Mouse (Mus musculus): ENCODE data around the gene Fxyd5. TPM values are rescaled to one million over a fixed set of nuclear protein-coding genes. Genes with fewer than 3 reads are reported as not detected.

Fxyd5 gene
- polyA plus RNA-seq, 1 experiment from 2014 or later = 43.9 TPM

DNA sequence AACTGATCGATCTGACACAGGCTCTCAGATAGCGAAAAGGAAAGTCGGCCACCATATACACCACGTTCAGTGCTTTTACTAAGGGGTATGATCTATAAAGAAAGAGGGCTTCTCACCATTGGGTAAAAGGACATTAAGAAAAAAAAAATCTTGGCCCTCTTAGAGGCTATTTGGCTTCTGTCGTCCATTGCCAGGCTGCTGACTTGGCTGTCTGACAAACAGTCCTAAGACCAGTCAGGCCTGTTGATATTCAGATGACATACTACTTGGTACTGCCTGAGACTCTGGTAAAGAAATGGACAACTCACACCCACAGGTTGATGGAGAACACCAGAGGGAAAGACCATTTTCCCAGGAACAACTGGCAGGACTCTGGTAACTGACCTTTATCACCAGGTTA, 29.3 kb downstream of the Fxyd5 start:
- Histone ChIP-seq H3K36me3 (ENCODE audit: insufficient read depth) (no peaks in the 10 kb centered on the region), H3K4me1 (ENCODE audit: insufficient read depth) (peaks cover 7% of the 10 kb centered on the region; the same call in 1 of the 2 replicates), H3K9ac (no peak overlapping the region), H3K4me3 (ENCODE audit: low read depth, low read length) (no peak overlapping the region), H3K9me3 (ENCODE audit: low read depth, low read length) (no peaks in the 10 kb centered on the region), H3K27me3 (ENCODE audit: insufficient read depth, low read length) (no peaks in the 10 kb centered on the region), H3K4me2 (no peak overlapping the region), H3K27ac (ENCODE audit: low read depth) (no peak overlapping the region)
- no peak for TF ChIP-seq CTCF (IDR thresholded peaks at IDR 0.05; ENCODE audit: low read depth)
- 53% methylated on average over 5 of the region's 5 CpGs for WGBS
- DNase-seq (no peak), ATAC-seq (ENCODE audit: insufficient read depth) (no peak)

DNA sequence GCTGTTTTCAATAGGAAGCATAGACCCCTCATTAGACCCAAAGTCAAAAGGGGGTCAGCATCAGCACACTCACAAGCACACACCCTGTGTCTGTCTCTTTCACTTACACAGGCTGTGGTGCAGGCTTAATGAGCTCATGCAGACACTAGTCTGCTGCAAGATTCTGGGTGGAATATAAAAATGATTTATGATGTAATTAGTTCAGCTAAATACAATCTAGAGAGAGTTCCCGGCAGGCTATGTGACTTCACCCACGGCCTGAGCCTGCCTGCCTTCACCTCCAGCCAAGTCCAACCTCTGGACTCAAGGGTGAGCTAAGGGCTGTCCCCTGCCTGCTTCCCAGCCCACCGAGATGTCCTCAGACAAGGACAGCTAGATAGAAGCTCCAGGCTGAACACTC, 33.4 kb downstream of the Fxyd5 start:
- Histone ChIP-seq H3K4me2 (no peak overlapping the region), H3K4me1 (ENCODE audit: insufficient read depth) (no peaks in the 10 kb centered on the region), H3K9ac (no peak overlapping the region), H3K27ac (ENCODE audit: low read depth) (no peak overlapping the region), H3K4me3 (ENCODE audit: low read depth, low read length) (no peak overlapping the region), H3K27me3 (ENCODE audit: insufficient read depth, low read length) (no peaks in the 10 kb centered on the region), H3K9me3 (ENCODE audit: low read depth, low read length) (no peaks in the 10 kb centered on the region), H3K36me3 (ENCODE audit: insufficient read depth) (no peaks in the 10 kb centered on the region)
- WGBS = 25% methylated on average over 3 of the region's 3 CpGs
- ATAC-seq (ENCODE audit: insufficient read depth) (peak; percentile 47), DNase-seq (no peak)
- no peak for TF ChIP-seq CTCF (IDR thresholded peaks at IDR 0.05; ENCODE audit: low read depth)

DNA sequence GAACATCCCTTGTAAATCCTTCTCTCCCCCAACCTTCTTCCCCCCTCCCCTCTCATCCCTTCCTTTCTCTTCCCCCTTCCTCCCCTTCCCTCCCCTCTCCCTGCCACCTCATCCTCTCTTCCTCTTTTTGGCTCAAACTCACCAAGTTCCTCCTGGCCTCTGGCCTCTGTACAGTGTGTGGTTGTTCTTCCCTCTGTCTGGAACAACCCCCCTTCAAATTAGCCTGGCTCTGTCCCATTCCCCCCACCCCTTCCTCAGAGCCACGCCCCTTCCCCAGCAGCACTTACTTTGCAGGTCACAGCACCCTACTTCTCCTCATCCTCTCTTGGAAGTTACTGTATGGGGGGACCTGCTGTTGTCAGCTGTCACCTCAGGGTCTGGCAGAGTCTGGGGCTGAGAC, 34.1 kb downstream of the Fxyd5 start:
- no peak overlapping the region for H3K27ac ChIP-seq (ENCODE audit: low read depth)
- TF ChIP-seq CTCF (IDR thresholded peaks at IDR 0.05; ENCODE audit: low read depth) = no peak
- no peaks in the 10 kb centered on the region for H3K9me3 ChIP-seq (ENCODE audit: low read depth, low read length)
- no peaks in the 10 kb centered on the region for H3K27me3 ChIP-seq (ENCODE audit: insufficient read depth, low read length)
- H3K9ac ChIP-seq = no peak overlapping the region
- H3K36me3 ChIP-seq (ENCODE audit: insufficient read depth) = no peaks in the 10 kb centered on the region
- no peak overlapping the region for H3K4me2 ChIP-seq
- ATAC-seq (ENCODE audit: insufficient read depth) = peak; percentile 54; the same call in 1 of the 2 replicates
- no peak for DNase-seq
- 53% methylated on average over 1 of the region's 1 CpGs for WGBS
- no peak overlapping the region for H3K4me3 ChIP-seq (ENCODE audit: low read depth, low read length)
- H3K4me1 ChIP-seq (ENCODE audit: insufficient read depth) = no peaks in the 10 kb centered on the region

DNA sequence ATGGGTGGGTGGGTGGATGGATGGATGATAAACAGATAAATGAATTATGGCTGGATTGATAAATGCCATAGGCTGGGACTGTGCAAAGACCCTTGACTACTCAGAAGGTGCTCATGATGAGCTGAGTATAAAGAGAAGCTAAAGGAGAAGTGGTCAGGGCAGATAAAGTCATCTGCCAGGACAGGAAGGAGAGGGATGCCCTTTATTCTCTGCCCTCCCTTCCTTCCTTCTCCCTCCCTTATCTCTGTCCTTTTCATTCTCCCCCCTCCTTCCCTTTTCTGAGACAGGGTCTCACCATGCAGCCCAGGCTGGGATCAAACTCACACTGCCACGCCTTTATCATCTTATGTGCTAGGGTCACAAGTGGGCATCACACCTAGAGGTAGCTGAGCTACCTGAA, 34.5 kb downstream of the Fxyd5 start:
- WGBS = 82% methylated on average over 1 of the region's 1 CpGs
- Histone ChIP-seq H3K4me3 (ENCODE audit: low read depth, low read length) (no peak overlapping the region), H3K36me3 (ENCODE audit: insufficient read depth) (no peaks in the 10 kb centered on the region), H3K4me1 (ENCODE audit: insufficient read depth) (no peaks in the 10 kb centered on the region), H3K27me3 (ENCODE audit: insufficient read depth, low read length) (no peaks in the 10 kb centered on the region), H3K9ac (no peak overlapping the region), H3K27ac (ENCODE audit: low read depth) (no peak overlapping the region), H3K9me3 (ENCODE audit: low read depth, low read length) (no peaks in the 10 kb centered on the region), H3K4me2 (no peak overlapping the region)
- ATAC-seq (ENCODE audit: insufficient read depth) (no peak), DNase-seq (no peak)
- no peak for TF ChIP-seq CTCF (IDR thresholded peaks at IDR 0.05; ENCODE audit: low read depth)

DNA sequence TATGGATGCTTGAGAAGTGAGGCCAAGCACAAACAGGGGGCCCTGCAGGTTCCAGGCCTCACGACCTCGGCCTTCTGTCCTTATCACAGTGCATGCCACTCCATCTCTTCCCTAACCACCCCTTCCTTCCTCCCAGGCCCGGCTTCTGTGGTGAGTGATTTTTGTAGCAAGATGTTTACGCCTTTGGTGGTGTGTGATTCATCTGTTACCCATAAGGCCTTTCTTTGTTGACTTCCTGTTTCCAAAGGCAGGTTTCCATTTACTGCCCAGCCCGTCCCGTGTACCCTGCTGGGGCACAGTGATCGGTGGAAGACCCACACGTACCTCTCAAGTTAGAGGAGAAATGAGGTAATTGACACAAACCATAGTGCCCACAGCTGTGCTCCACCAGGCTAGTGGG, 39.6 kb downstream of the Fxyd5 start:
- TF ChIP-seq CTCF (IDR thresholded peaks at IDR 0.05; ENCODE audit: low read depth) = no peak
- 56% methylated on average over 8 of the region's 8 CpGs for WGBS
- Histone ChIP-seq H3K4me3 (ENCODE audit: low read depth, low read length) (no peak overlapping the region), H3K4me1 (ENCODE audit: insufficient read depth) (peaks cover 12% of the 10 kb centered on the region), H3K9ac (no peak overlapping the region), H3K27ac (ENCODE audit: low read depth) (no peak overlapping the region), H3K9me3 (ENCODE audit: low read depth, low read length) (no peaks in the 10 kb centered on the region), H3K36me3 (ENCODE audit: insufficient read depth) (no peaks in the 10 kb centered on the region), H3K4me2 (no peak overlapping the region), H3K27me3 (ENCODE audit: insufficient read depth, low read length) (no peaks in the 10 kb centered on the region)
- ATAC-seq (ENCODE audit: insufficient read depth) (peak; percentile 7; the same call in 1 of the 2 replicates), DNase-seq (peak; percentile 47)

DNA sequence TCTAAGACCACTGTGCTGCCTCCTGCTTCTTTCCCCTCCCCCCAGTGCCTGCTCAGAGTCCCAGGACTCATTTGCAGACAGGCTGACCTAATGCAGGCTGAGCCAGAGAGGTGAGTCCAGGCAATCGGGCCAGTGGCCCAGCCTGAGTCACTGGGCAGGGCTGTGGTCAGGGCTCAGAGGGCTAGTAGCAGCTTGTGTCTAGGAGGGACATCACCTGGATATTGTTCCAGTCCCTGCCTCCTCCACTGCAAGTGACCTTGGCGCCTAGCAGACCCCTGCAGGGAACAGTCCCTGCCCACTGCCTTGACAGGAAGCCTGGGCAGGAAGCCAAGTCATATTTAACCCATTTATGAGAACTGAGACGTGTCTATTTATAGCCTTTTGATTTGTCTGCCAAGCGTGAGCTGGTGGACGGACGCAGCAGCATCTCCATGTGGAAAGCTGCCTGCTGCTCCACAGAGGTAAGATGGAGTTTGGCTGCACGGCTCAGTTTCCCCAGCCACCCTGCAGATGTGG, 41.7 kb downstream of the Fxyd5 start:
- H3K4me1 ChIP-seq (ENCODE audit: insufficient read depth) = peaks cover 12% of the 10 kb centered on the region
- no peak for TF ChIP-seq CTCF (IDR thresholded peaks at IDR 0.05; ENCODE audit: low read depth)
- 0 out of 2 replicates have a peak overlapping the region, but pooled peaks have one; percentile 54 for H3K27ac ChIP-seq (ENCODE audit: low read depth)
- WGBS = 8% methylated on average over 7 of the region's 7 CpGs
- ATAC-seq (ENCODE audit: insufficient read depth) (peak; percentile 78), DNase-seq (peak; percentile 93)
- no peaks in the 10 kb centered on the region for H3K36me3 ChIP-seq (ENCODE audit: insufficient read depth)
- H3K4me2 ChIP-seq = peak overlapping the region; percentile 27; the same call in 1 of the 2 replicates
- no peak overlapping the region for H3K4me3 ChIP-seq (ENCODE audit: low read depth, low read length)
- H3K27me3 ChIP-seq (ENCODE audit: insufficient read depth, low read length) = no peaks in the 10 kb centered on the region
- no peaks in the 10 kb centered on the region for H3K9me3 ChIP-seq (ENCODE audit: low read depth, low read length)
- H3K9ac ChIP-seq = no peak overlapping the region

DNA sequence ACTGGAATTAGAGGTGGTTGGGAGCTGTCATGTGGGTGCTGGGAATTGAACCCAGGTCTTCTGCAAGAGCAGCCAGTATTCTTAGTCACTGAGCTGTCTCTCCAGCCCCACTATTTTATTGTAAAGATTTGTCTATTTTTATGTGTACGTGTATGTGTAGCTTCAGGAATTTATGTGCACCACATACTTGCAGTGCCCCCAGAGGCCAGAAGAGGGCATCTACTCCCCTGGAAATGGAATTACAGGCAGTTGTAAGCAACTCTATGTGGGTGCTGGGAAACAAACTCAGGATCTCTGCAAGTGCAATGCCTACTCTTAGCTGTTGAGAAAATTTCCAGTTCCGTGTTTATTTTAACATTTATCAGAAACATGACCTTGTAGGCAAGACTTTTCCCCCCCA, 45.8 kb downstream of the Fxyd5 start:
- no peak for ATAC-seq (ENCODE audit: insufficient read depth)
- peaks cover 12% of the 10 kb centered on the region for H3K4me1 ChIP-seq (ENCODE audit: insufficient read depth)
- no peak overlapping the region for H3K4me2 ChIP-seq
- H3K9ac ChIP-seq = no peak overlapping the region
- no peak overlapping the region for H3K27ac ChIP-seq (ENCODE audit: low read depth)
- DNase-seq = no peak
- WGBS = 87% methylated on average over 2 of the region's 2 CpGs
- H3K27me3 ChIP-seq (ENCODE audit: insufficient read depth, low read length) = no peaks in the 10 kb centered on the region
- H3K36me3 ChIP-seq (ENCODE audit: insufficient read depth) = no peaks in the 10 kb centered on the region
- H3K9me3 ChIP-seq (ENCODE audit: low read depth, low read length) = no peaks in the 10 kb centered on the region
- H3K4me3 ChIP-seq (ENCODE audit: low read depth, low read length) = no peak overlapping the region
- TF ChIP-seq CTCF (IDR thresholded peaks at IDR 0.05; ENCODE audit: low read depth) = peak; percentile 41

DNA sequence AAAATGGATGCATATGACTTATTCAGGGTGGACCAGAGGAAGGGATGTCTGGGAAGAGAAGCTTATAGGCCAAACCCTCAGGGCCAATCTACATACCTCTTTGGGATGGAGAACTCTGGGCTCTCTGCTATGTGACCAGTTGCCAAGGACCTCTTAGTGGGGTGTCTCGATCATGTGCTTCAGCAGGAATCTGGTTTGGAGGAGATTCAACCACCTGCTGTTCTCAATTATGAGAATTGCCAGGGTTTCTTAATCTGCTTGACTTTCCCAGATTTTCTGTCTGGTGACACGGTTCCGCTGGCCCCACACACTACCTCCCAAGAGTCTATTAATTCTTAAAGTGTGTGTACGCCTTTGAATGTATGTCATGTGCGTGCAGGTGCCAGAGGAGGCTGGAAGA, 48.3 kb downstream of the Fxyd5 start:
- Histone ChIP-seq H3K9me3 (ENCODE audit: low read depth, low read length) (no peaks in the 10 kb centered on the region), H3K9ac (no peak overlapping the region), H3K4me1 (ENCODE audit: insufficient read depth) (no peaks in the 10 kb centered on the region), H3K27ac (ENCODE audit: low read depth) (no peak overlapping the region), H3K4me2 (no peak overlapping the region), H3K36me3 (ENCODE audit: insufficient read depth) (no peaks in the 10 kb centered on the region), H3K4me3 (ENCODE audit: low read depth, low read length) (no peak overlapping the region), H3K27me3 (ENCODE audit: insufficient read depth, low read length) (no peaks in the 10 kb centered on the region)
- ATAC-seq (ENCODE audit: insufficient read depth) (no peak), DNase-seq (no peak)
- 90% methylated on average over 5 of the region's 5 CpGs for WGBS
- no peak for TF ChIP-seq CTCF (IDR thresholded peaks at IDR 0.05; ENCODE audit: low read depth)
